Mouse (Mus musculus) liver, embryonic 15.5 days (tissue): ENCODE measurements at regions not wholly inside any gene's neighbourhood (a gene's known extent, or its start where the extent isn't known, plus 50 kb on each side); places are given as distances from the start of the nearest gene placed in this dataset.

Experiments used
- ATAC-seq: fragments of 200-750 bp; cut with Nextera tagmentation; 2 replicates; pipeline ENCODE4 v1.8.0; 2017; ENCODE audit warnings: moderate number of reproducible peaks, mild to moderate bottlenecking, moderate library complexity; ENCODE audit not compliant: insufficient read depth
- H3K27ac ChIP-seq: fragments of 300-500 bp; sonication (generic); replicated peaks from 2 replicates; pipeline ENCODE4 v1.5.1; 2015; ENCODE audit warnings: mild to moderate bottlenecking, inconsistent platforms
- H3K27me3 ChIP-seq: fragments of 300-500 bp; sonication (generic); 2 replicates; pipeline ENCODE4 v1.6.1; 2015; ENCODE audit warnings: mild to moderate bottlenecking, inconsistent platforms
- H3K36me3 ChIP-seq: fragments of 300-500 bp; sonication (generic); replicated peaks from 2 replicates; pipeline ENCODE4 v1.6.1; 2015; ENCODE audit warnings: moderate library complexity, mild to moderate bottlenecking, inconsistent platforms
- H3K4me1 ChIP-seq: fragments of 300-500 bp; sonication (generic); replicated peaks from 2 replicates; pipeline ENCODE4 v1.6.1; 2015; ENCODE audit warnings: inconsistent platforms
- H3K4me2 ChIP-seq: fragments of 300-500 bp; sonication (generic); 2 replicates; pipeline ENCODE4 v1.6.1; 2015; ENCODE audit warnings: moderate library complexity, mild to moderate bottlenecking, inconsistent platforms
- H3K4me3 ChIP-seq: fragments of 300-500 bp; sonication (generic); replicated peaks from 2 replicates; pipeline ENCODE4 v1.5.1; 2015; ENCODE audit warnings: mild to moderate bottlenecking, inconsistent platforms
- H3K9ac ChIP-seq: fragments of 300-500 bp; sonication (generic); 2 replicates; pipeline ENCODE4 v1.6.1; 2015; ENCODE audit warnings: moderate library complexity, mild to moderate bottlenecking, inconsistent platforms
- H3K9me3 ChIP-seq: fragments of 300-500 bp; sonication (generic); replicated peaks from 2 replicates; pipeline ENCODE4 v1.6.1; 2016; ENCODE audit warnings: inconsistent platforms
- WGBS: fragments of 180-500 bp; shearing (Covaris S2); methylation state at CpG from one replicate; pipeline ENCODE4 v1.1.7; 2015; ENCODE audit warnings: mixed read lengths; ENCODE audit not compliant: insufficient replicate concordance; 5-methylcytosine and 5-hydroxymethylcytosine counted together

DNA sequence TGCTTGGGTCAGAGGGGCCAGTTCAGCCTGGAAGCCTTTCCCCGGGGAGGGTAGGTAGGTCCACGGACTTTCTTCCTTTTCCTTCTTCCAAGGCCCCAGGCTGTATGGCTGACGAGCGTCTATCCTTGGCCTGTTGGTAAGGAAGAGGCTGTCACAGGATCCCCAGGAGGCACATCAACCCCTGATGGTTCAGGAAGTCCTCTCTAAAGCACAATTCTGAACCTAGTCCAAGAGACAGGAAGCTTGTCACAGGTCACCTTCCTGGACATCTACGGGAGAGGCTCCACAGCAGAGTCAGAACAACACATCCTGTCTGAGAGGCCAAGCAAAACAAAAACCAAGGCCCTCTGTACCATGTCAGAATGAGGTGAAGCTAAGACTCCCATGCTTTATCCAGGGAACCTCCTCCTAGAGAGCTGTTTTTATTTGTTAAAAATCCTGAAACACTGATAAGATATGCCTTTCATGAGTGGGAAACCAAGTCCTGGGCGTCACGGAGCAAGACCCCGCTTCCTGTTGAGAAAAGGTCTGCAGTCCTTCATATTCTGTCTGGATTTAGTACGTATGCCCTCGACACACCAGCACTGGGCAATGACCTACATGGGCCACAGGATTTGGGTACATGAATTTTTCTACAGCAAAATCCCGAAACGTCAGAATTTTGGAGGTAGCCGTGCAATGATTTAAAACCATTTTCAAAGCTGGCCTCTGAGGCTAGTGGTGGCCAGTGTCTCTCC lies 52.0 kb upstream of the Snrk start:
- Histone ChIP-seq H3K9me3 (no peaks in the 10 kb centered on the region), H3K9ac (no peak overlapping the region), H3K4me1 (no peaks in the 10 kb centered on the region), H3K4me2 (no peak overlapping the region), H3K27me3 (no peaks in the 10 kb centered on the region), H3K4me3 (no peak overlapping the region), H3K36me3 (no peaks in the 10 kb centered on the region), H3K27ac (no peak overlapping the region)
- 48% methylated on average over 13 of the region's 13 CpGs for WGBS
- ATAC-seq: peak; percentile 66

GRCm38 (mm10) chr9:122055820-122056550 lies 59.1 kb upstream of the Pomgnt2 start:
- no peak for ATAC-seq
- 61% methylated on average over 5 of the region's 5 CpGs for WGBS
- H3K9me3 ChIP-seq: no peaks in the 10 kb centered on the region
- no peaks in the 10 kb centered on the region for H3K4me1 ChIP-seq
- H3K9ac ChIP-seq: no peak overlapping the region
- no peaks in the 10 kb centered on the region for H3K27me3 ChIP-seq
- H3K4me3 ChIP-seq: no peak overlapping the region
- H3K36me3 ChIP-seq: no peaks in the 10 kb centered on the region
- H3K4me2 ChIP-seq: no peak overlapping the region
- no peak overlapping the region for H3K27ac ChIP-seq

GRCm38 (mm10) chr9:122051716-122052115 lies 54.8 kb upstream of the Pomgnt2 start:
- no peak overlapping the region for H3K9ac ChIP-seq
- 64% methylated on average over 7 of the region's 7 CpGs for WGBS
- H3K27ac ChIP-seq: no peak overlapping the region
- ATAC-seq: no peak
- H3K4me3 ChIP-seq: no peak overlapping the region
- H3K4me1 ChIP-seq: no peaks in the 10 kb centered on the region
- no peak overlapping the region for H3K4me2 ChIP-seq
- no peaks in the 10 kb centered on the region for H3K9me3 ChIP-seq
- H3K36me3 ChIP-seq: no peaks in the 10 kb centered on the region
- H3K27me3 ChIP-seq: no peaks in the 10 kb centered on the region

DNA sequence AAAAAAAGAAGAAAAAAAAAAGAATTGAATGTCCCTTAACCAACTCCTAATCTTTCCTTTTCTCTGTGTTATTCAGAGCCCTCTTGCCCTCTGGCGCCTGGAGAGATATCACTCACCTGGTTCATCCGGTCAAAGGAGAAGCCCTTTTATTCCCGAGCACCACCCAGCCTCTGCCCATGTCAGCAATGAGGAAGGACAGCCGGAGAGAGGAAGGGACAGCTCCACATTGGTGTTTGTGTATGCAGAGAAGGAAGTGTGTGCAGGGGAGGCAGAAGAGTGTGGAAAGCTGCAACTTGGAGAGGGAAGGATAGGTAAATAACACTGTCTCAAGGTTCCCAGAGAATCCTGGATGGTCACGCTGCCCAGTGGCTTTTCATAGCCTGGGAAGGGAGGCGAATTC lies 54.2 kb upstream of the Pomgnt2 start:
- 19% methylated on average over 6 of the region's 6 CpGs for WGBS
- Histone ChIP-seq H3K4me2 (no peak overlapping the region), H3K36me3 (no peaks in the 10 kb centered on the region), H3K27ac (no peak overlapping the region), H3K4me1 (no peaks in the 10 kb centered on the region), H3K9me3 (no peaks in the 10 kb centered on the region), H3K9ac (no peak overlapping the region), H3K27me3 (no peaks in the 10 kb centered on the region), H3K4me3 (no peak overlapping the region)
- no peak for ATAC-seq

- no peak overlapping the region for H3K27ac ChIP-seq
- no peak overlapping the region for H3K4me3 ChIP-seq
- no peaks in the 10 kb centered on the region for H3K4me1 ChIP-seq
- no peaks in the 10 kb centered on the region for H3K36me3 ChIP-seq
- WGBS: 22% methylated on average over 5 of the region's 5 CpGs
- H3K27me3 ChIP-seq: no peaks in the 10 kb centered on the region
- H3K9me3 ChIP-seq: no peaks in the 10 kb centered on the region
- no peak overlapping the region for H3K4me2 ChIP-seq
- ATAC-seq: no peak
- H3K9ac ChIP-seq: no peak overlapping the region
Observed at GRCm38 (mm10) chr9:122048999-122049398, 52.1 kb upstream of the Pomgnt2 start.

DNA sequence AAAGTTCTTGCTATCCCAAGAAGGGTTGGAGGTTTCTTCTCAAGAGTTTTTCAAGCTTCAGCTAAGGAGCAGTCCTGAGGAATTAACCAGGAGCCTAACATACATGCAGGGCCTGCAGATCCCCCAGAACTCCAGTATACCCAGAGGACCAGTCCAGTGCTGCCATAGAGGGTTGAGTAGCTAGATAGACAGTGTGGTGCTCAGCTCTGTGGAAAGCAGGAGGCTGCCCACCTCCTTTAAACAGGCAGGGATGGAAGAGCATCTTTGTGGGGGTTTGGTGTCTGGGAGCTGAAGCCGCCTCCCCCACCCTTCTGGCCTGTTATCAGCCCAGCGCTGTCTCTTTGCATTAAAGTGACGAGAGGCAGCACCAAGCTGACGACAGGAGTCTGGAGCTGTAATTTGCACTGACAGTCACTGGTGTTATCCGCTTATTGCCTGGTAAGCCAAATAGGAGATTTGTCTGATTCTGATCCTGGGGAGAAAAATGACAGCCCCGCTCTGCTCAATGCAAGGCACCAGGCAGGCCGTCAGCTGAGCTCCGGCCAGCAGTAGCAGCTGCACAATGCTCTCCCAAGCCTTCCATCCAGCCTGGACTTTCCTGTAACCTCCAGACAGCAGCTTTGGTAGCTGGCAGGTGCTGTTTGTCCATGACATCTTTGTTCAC lies 51.2 kb upstream of the Pomgnt2 start:
- no peak overlapping the region for H3K4me3 ChIP-seq
- H3K27ac ChIP-seq: no peak overlapping the region
- no peak for ATAC-seq
- no peaks in the 10 kb centered on the region for H3K9me3 ChIP-seq
- WGBS: 41% methylated on average over 8 of the region's 8 CpGs
- no peaks in the 10 kb centered on the region for H3K4me1 ChIP-seq
- H3K27me3 ChIP-seq: no peaks in the 10 kb centered on the region
- no peak overlapping the region for H3K9ac ChIP-seq
- H3K36me3 ChIP-seq: no peaks in the 10 kb centered on the region
- no peak overlapping the region for H3K4me2 ChIP-seq
